Mouse (Mus musculus) testis, postnatal 10 days (tissue): ENCODE results near the gene Cxcr3.
A peak's percentile ranks its signal among the peaks of the same experiment; 100 is the strongest.

ENCODE experiments used
- DNase-seq: peaks from one replicate; pipeline ENCODE4 v3.0.0; 2021; ENCODE audit warnings: low spot score

Cxcr3 gene

GRCm38 (mm10) chrX:101733828-101734319 is at the start of gene Cxcr3:
Gene Cxcr3 (minus strand): TSS chrX:101734269.
- DNase-seq = peak; percentile 45

- peak; percentile 63 for DNase-seq
Measured at GRCm38 (mm10) chrX:101772035-101772434, 38.0 kb upstream of the Cxcr3 start.

- no peak for DNase-seq
Measured at GRCm38 (mm10) chrX:101770307-101770706, 36.2 kb upstream of the Cxcr3 start.

GRCm38 (mm10) chrX:101769478-101769877 is 35.4 kb upstream of the Cxcr3 start:
- no peak for DNase-seq

GRCm38 (mm10) chrX:101767280-101767679 is 33.2 kb upstream of the Cxcr3 start:
- DNase-seq = no peak

GRCm38 (mm10) chrX:101765111-101765510 is 31.0 kb upstream of the Cxcr3 start:
- DNase-seq = no peak

GRCm38 (mm10) chrX:101764621-101765020 is 30.6 kb upstream of the Cxcr3 start:
- no peak for DNase-seq

- peak; percentile 41 for DNase-seq
Measured at GRCm38 (mm10) chrX:101754478-101754877, 20.4 kb upstream of the Cxcr3 start.

- no peak for DNase-seq
Measured at GRCm38 (mm10) chrX:101750144-101750543, 16.1 kb upstream of the Cxcr3 start.

- DNase-seq = no peak
Measured at GRCm38 (mm10) chrX:101741064-101741433, 7.0 kb upstream of the Cxcr3 start.

GRCm38 (mm10) chrX:101740335-101741063 is 6.4 kb upstream of the Cxcr3 start:
- no peak for DNase-seq

- no peak for DNase-seq
Measured at GRCm38 (mm10) chrX:101737201-101737600, 3.1 kb upstream of the Cxcr3 start.

- no peak for DNase-seq
Measured at GRCm38 (mm10) chrX:101734981-101735380, 912 bp upstream of the Cxcr3 start.

- DNase-seq = no peak
Measured at GRCm38 (mm10) chrX:101733288-101733687, 781 bp downstream of the Cxcr3 start.

- no peak for DNase-seq
Measured at GRCm38 (mm10) chrX:101732644-101733043, 1.4 kb downstream of the Cxcr3 start.

GRCm38 (mm10) chrX:101730010-101730409 is 4.1 kb downstream of the Cxcr3 start:
- no peak for DNase-seq

- no peak for DNase-seq
Measured at GRCm38 (mm10) chrX:101720401-101720800, 13.7 kb downstream of the Cxcr3 start.

- no peak for DNase-seq
Measured at GRCm38 (mm10) chrX:101705111-101705510, 29.0 kb downstream of the Cxcr3 start.

GRCm38 (mm10) chrX:101698232-101698631 is 35.8 kb downstream of the Cxcr3 start:
- peak; percentile 53 for DNase-seq

- DNase-seq = no peak
Measured at GRCm38 (mm10) chrX:101697537-101697936, 36.5 kb downstream of the Cxcr3 start.

- peak; percentile 46 for DNase-seq
Measured at GRCm38 (mm10) chrX:101695686-101696085, 38.4 kb downstream of the Cxcr3 start.
